Mouse (Mus musculus): Measurements from ENCODE around the gene Fbxw8.

Gene Fbxw8

DNA sequence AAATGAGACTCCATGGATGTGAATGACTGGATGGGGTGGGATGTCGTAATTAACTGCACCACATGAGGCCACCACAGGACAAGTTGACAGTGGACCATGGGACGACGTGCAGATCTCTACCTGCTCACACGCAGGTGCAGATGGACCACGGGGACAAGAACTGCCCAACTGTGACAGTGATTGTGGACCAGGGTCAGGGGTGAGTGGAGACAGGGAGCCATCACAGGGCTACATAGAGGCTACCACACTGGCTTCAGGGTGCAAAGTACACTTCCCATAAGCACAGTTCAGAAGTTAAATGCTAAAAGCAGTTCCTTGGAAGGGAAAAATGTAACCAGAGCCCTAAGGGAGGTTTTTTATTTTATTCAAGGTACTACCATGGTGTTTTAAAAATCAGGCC, 83.5 kb downstream of the Fbxw8 start:
- no peaks in the 10 kb centered on the region for H3K27me3 ChIP-seq (ENCODE audit: insufficient read depth, low read length)
- peaks cover 94% of the 10 kb centered on the region for H3K36me3 ChIP-seq (ENCODE audit: insufficient read depth, low read length)
- no peaks in the 10 kb centered on the region for H3K9me3 ChIP-seq (ENCODE audit: low read length)
- H3K4me1 ChIP-seq (replicated peaks; ENCODE audit: low read depth, low read length) = peaks cover 37% of the 10 kb centered on the region
- no peak overlapping the region for H3K4me3 ChIP-seq (replicated peaks; ENCODE audit: low read length)
- TF ChIP-seq CTCF (conservative IDR thresholded peaks at IDR 0.05; ENCODE audit: low read length) = no peak
- no peak for TF ChIP-seq POU5F1 (IDR thresholded peaks at IDR 0.05; ENCODE audit: borderline replicate concordance, low read length)
- TF ChIP-seq NANOG (IDR thresholded peaks at IDR 0.05; ENCODE audit: borderline replicate concordance, low read length) = no peak

DNA sequence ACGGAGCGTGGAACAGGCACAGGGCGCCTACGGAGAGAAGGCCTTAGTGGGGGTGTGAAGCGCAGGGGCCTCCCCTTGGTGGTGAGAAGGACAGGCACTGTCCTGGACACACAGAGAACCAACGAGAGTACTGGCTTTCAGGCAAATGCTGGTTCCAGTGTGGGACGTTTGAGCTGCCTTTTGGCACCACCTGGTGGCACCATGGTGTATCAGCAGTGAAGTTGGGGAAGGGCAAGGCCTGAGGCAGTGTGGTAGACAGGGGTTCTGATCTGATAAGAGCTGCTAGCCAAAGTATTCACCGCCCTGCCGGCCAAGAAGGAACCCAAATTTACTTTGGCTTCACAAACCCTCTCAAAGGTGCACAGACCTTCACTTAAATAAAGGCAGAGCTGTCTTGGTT, 85.9 kb downstream of the Fbxw8 start:
- Histone ChIP-seq H3K27me3 (ENCODE audit: insufficient read depth, low read length) (no peaks in the 10 kb centered on the region), H3K4me3 (replicated peaks; ENCODE audit: low read length) (no peak overlapping the region), H3K4me1 (replicated peaks; ENCODE audit: low read depth, low read length) (peaks cover 33% of the 10 kb centered on the region), H3K36me3 (ENCODE audit: insufficient read depth, low read length) (peaks cover 90% of the 10 kb centered on the region), H3K9me3 (ENCODE audit: low read length) (no peaks in the 10 kb centered on the region)
- no peak for TF ChIP-seq POU5F1 (IDR thresholded peaks at IDR 0.05; ENCODE audit: borderline replicate concordance, low read length)
- peak; percentile 69 for TF ChIP-seq CTCF (conservative IDR thresholded peaks at IDR 0.05; ENCODE audit: low read length)
- no peak for TF ChIP-seq NANOG (IDR thresholded peaks at IDR 0.05; ENCODE audit: borderline replicate concordance, low read length)

DNA sequence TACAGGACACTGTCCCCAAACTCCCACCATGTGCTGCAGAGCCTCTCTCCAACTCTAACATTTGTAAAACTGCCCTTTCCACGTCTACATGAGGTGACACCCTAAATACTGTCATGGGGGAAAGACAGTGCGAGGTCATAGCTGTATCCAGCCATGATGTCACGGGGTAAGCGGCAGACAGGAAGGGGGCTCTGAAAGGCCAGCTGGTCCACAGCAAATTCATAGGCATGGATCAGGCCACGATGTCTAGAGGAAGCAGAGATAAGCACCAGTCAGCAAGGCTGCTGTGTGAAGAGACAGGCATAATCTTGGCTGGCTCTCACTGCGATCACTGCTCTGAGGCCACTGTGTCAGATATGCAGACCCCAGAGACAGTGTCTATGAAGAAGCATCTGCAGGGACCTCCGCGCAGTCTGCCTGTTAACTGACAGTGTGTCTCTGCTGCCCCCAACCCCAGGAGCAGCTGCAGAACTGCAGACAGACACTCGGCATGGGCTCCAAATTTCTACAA, 87.2 kb downstream of the Fbxw8 start:
- no peaks in the 10 kb centered on the region for H3K27me3 ChIP-seq (ENCODE audit: insufficient read depth, low read length)
- no peaks in the 10 kb centered on the region for H3K9me3 ChIP-seq (ENCODE audit: low read length)
- H3K4me3 ChIP-seq (replicated peaks; ENCODE audit: low read length) = no peak overlapping the region
- no peak for TF ChIP-seq CTCF (conservative IDR thresholded peaks at IDR 0.05; ENCODE audit: low read length)
- TF ChIP-seq POU5F1 (IDR thresholded peaks at IDR 0.05; ENCODE audit: borderline replicate concordance, low read length) = no peak
- no peak for TF ChIP-seq NANOG (IDR thresholded peaks at IDR 0.05; ENCODE audit: borderline replicate concordance, low read length)
- peaks cover 32% of the 10 kb centered on the region for H3K4me1 ChIP-seq (replicated peaks; ENCODE audit: low read depth, low read length)
- peaks cover 81% of the 10 kb centered on the region for H3K36me3 ChIP-seq (ENCODE audit: insufficient read depth, low read length)

DNA sequence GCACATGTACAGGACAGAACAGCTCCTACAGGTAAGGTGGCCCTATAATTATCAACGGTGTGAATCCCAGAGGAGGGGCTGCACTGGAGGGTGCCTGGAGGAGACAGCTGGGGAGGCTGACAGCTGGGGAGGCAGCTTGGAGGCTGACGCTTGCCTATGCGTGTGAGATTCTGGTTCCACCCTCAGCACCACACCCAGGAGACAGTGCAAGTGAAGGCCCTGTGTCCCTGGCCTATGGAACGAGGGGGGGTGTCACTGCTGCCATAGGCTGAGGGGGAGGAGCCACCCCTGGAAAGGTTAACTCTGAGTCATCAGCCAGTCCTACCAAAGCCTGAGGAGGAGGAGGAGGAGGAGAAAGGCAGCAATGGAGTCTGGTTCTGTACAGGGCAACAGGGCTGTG, 87.7 kb downstream of the Fbxw8 start:
- no peaks in the 10 kb centered on the region for H3K27me3 ChIP-seq (ENCODE audit: insufficient read depth, low read length)

DNA sequence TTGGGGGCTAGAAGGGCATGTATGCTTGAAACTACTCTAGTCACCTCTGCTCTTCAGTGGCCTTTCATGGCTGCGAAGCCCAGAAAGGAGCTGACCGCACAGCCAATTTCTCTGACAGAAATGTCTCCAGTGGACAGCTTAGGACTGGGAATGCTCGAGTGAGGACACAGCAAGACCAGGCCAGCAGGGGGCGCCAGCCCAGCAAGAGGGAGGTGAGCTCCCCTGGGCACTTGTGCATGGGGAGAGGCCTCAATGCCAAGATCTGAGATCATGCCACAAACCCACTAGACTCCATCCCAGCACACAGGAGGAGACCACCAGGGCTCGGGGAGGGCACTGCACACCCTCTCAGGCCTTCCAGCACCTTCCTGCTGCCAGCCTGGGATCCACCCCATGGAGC, 88.4 kb downstream of the Fbxw8 start:
- Histone ChIP-seq H3K9me3 (ENCODE audit: low read length) (no peaks in the 10 kb centered on the region), H3K27me3 (ENCODE audit: insufficient read depth, low read length) (no peaks in the 10 kb centered on the region), H3K4me3 (replicated peaks; ENCODE audit: low read length) (no peak overlapping the region), H3K4me1 (replicated peaks; ENCODE audit: low read depth, low read length) (peaks cover 32% of the 10 kb centered on the region), H3K36me3 (ENCODE audit: insufficient read depth, low read length) (peaks cover 69% of the 10 kb centered on the region)
- TF ChIP-seq CTCF (conservative IDR thresholded peaks at IDR 0.05; ENCODE audit: low read length) (peak; percentile 74), NANOG (IDR thresholded peaks at IDR 0.05; ENCODE audit: borderline replicate concordance, low read length) (no peak)

More for the DNA sequence above, 87.7 kb downstream of the Fbxw8 start:
- TF ChIP-seq CTCF (conservative IDR thresholded peaks at IDR 0.05; ENCODE audit: low read length) (no peak), NANOG (IDR thresholded peaks at IDR 0.05; ENCODE audit: borderline replicate concordance, low read length) (no peak), POU5F1 (IDR thresholded peaks at IDR 0.05; ENCODE audit: borderline replicate concordance, low read length) (no peak)
- Histone ChIP-seq H3K36me3 (ENCODE audit: insufficient read depth, low read length) (peaks cover 76% of the 10 kb centered on the region), H3K4me3 (replicated peaks; ENCODE audit: low read length) (no peak overlapping the region), H3K4me1 (replicated peaks; ENCODE audit: low read depth, low read length) (peaks cover 32% of the 10 kb centered on the region), H3K9me3 (ENCODE audit: low read length) (no peaks in the 10 kb centered on the region)

DNA sequence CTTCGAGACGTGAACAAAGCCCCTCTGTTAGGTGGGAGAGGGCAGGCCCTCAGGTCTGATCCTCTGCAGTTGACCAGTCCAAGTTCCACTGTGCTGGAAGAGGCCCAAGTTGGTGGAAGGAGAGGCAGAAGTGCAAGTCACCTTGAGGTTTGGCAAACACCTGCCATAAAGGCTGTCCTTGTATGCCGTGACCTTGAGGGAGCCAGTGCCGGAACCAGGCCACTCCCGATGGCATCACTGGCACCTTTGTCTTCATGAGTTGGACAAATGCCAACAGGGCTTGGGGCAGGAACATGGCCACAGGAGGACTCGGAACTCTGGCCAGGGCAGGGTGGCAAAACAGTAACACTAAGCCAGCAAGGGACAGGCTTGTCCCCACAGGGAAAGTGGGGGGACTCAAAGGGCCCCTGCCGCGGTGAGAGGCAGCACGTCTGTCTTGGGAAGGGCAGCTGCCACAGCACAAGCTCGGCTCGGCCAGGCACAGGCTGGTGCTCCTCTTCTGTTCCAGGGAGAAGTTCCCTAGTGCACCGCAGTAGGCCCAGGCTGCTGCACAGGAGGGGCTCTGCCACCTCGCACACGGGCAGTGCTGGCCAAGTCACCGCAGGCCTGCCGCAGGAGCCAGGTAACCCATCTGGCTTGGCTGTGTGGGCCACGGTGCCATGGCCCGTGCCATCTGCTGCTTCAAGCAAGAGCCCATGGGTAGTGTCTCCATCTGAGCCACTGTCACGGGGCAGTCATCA, 89.6 kb downstream of the Fbxw8 start:
- peaks cover 61% of the 10 kb centered on the region for H3K36me3 ChIP-seq (ENCODE audit: insufficient read depth, low read length)
- TF ChIP-seq NANOG (IDR thresholded peaks at IDR 0.05; ENCODE audit: borderline replicate concordance, low read length) (no peak), POU5F1 (IDR thresholded peaks at IDR 0.05; ENCODE audit: borderline replicate concordance, low read length) (no peak), CTCF (conservative IDR thresholded peaks at IDR 0.05; ENCODE audit: low read length) (no peak)
- no peaks in the 10 kb centered on the region for H3K9me3 ChIP-seq (ENCODE audit: low read length)
- H3K4me1 ChIP-seq (replicated peaks; ENCODE audit: low read depth, low read length) = peaks cover 36% of the 10 kb centered on the region
- no peak overlapping the region for H3K4me3 ChIP-seq (replicated peaks; ENCODE audit: low read length)
- no peaks in the 10 kb centered on the region for H3K27me3 ChIP-seq (ENCODE audit: insufficient read depth, low read length)

DNA sequence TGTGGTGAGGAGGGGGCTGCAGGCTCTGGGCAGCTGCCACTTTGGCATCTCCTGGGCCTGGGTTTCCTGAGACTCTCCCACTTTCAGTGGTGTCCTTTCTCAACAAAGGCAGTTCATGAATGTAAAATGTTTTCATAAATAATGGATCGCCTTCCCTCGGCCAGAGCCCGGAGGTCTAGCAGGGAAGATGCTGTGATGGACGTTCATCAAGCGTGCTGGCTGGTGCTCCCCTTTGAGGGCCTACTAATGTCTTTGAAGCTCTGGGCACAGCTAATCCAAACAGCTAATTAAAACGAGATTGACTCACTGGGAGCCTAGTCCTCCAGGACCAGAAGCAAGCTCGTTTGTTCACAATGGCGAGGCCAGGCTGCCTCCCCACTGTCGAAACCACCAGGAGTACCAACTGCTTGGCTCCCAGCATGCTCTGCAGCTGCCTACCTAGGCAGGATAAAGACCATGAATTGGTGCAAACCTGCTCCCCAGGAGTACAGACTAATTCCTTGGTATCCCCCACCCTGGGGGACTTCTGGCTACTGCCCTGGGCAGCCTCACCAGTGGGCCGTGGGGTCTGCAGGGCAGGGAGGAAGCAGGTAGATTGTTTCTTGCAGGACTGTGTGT, 90.9 kb downstream of the Fbxw8 start:
- TF ChIP-seq NANOG (IDR thresholded peaks at IDR 0.05; ENCODE audit: borderline replicate concordance, low read length) (no peak), POU5F1 (IDR thresholded peaks at IDR 0.05; ENCODE audit: borderline replicate concordance, low read length) (no peak), CTCF (conservative IDR thresholded peaks at IDR 0.05; ENCODE audit: low read length) (no peak)
- Histone ChIP-seq H3K4me3 (replicated peaks; ENCODE audit: low read length) (no peak overlapping the region), H3K9me3 (ENCODE audit: low read length) (no peaks in the 10 kb centered on the region), H3K27me3 (ENCODE audit: insufficient read depth, low read length) (0 out of 2 replicates have a peak, but pooled peaks cover 2% of the 10 kb centered on the region), H3K4me1 (replicated peaks; ENCODE audit: low read depth, low read length) (peaks cover 32% of the 10 kb centered on the region), H3K36me3 (ENCODE audit: insufficient read depth, low read length) (peaks cover 49% of the 10 kb centered on the region)

DNA sequence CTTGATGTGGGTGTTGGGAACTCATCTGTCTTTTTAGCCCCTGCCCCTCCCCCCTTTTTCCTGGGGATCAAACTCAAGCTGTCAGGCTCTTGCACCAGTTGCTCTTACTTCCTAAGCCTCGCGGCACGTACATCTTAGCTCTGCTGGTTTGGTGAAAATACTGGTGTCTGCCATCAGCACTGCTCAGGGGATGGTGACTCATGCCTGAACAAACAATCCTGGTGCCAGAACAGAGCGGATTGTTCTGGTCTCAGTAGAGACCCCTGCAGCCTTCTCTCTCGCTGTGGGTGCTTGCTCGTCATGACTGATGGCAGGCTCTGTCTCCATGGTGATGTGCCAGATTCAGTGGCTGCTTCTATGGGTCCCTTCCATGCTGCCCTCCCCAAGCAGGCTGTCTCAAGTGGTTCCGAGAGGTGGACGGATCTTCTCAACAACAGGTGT, 92.1 kb downstream of the Fbxw8 start:
- Histone ChIP-seq H3K4me3 (replicated peaks; ENCODE audit: low read length) (no peak overlapping the region), H3K36me3 (ENCODE audit: insufficient read depth, low read length) (peaks cover 39% of the 10 kb centered on the region), H3K9me3 (ENCODE audit: low read length) (no peaks in the 10 kb centered on the region), H3K4me1 (replicated peaks; ENCODE audit: low read depth, low read length) (peaks cover 21% of the 10 kb centered on the region), H3K27me3 (ENCODE audit: insufficient read depth, low read length) (peaks cover 6% of the 10 kb centered on the region; the same call in 1 of the 2 replicates)
- TF ChIP-seq CTCF (conservative IDR thresholded peaks at IDR 0.05; ENCODE audit: low read length) (no peak), POU5F1 (IDR thresholded peaks at IDR 0.05; ENCODE audit: borderline replicate concordance, low read length) (no peak), NANOG (IDR thresholded peaks at IDR 0.05; ENCODE audit: borderline replicate concordance, low read length) (no peak)

Measured in E14TG2a.4 (cell line).